Mouse (Mus musculus) right cerebral cortex, postnatal 36 days (tissue): ENCODE results near the gene Bud31.
"Not testable (repeated sequence)": the region's sequence is repeated elsewhere in the genome, so short reads cannot be mapped to it uniquely, and the experiment has no call there.

Experiments
- DNase-seq, 2 experiments: peaks; one replicate each; pipeline ENCODE4 v3.0.0; 2022; ENCODE audit warnings: low spot score in 2 of 2, mixed read lengths in 1 of 2

Gene Bud31

DNA sequence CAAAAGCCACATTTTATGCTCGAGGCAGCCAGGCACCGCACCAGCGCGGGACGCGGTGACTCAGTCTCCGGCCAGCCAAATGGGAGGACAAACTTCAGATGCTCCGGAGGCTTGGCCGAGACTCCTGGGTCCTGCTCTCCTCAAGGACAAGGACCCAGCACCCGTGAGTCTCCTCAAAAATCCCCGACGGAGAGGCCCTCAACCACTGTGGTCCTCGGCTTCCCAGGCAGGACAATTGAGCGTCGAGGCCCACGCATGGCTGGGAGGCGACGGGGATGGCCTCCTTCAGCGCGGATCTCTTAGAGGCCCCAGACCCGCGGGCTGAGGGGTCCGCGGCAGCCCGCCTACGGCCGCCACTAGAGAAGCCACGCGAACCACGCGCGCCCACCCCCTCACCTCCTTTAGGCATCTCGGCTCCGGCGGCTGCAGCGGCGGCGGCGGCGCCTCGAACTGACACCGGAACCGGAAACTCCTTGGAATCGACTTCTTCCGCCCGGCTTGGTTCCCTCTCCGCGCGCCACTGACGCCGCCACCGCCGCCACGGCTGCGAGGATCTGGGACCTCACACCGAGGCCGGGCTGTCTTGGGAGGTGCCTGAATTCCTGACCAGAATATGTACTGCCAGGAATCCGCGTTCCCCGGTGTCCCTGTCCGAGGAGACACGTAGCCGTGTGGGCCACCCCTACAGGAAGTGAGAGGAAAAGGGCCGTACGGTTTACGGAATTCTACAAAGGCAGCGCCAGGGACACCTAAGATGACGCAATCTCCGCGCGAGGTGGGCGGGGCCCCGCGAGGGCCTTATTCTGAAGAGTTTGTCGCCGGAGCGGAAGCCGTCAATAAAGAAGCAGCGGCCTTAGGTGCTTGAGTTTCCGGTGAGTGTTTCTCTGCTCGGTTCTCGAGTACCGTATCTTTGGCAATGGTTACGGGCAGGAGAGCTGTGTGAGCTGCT lies at the start of gene Bud31, which contains the start of gene Pdap1:
Bud31 (plus strand) TSS at position 792 of the 949 bp plus-strand sequence.
Pdap1 (minus strand) TSS at position 668 of the 949 bp plus-strand sequence.
- DNase-seq = peak; percentile 90 to 91

DNA sequence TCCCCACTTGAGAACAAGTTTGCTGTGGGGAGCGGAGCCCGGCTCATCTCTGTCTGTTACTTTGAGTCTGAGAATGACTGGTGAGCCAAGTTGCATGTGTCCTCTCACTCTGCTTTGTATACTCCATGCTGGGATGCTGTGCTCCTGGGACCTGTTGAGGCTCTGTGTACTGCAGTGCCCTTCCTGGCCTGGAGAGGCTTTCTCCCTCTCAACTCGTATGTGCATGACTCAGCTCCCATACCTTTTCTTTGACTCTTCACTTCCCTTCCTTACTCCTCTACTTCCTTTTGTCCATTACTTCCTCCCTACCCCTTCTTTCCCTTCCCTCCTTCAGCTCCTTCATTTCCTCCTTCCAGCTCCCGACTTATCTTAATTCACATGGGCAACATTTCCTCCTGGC lies 44.0 kb upstream of the Bud31 start:
- DNase-seq = no peak

GRCm38 (mm10) chr5:145098340-145098821 lies 41.8 kb upstream of the Bud31 start:
- no peak for DNase-seq

DNA sequence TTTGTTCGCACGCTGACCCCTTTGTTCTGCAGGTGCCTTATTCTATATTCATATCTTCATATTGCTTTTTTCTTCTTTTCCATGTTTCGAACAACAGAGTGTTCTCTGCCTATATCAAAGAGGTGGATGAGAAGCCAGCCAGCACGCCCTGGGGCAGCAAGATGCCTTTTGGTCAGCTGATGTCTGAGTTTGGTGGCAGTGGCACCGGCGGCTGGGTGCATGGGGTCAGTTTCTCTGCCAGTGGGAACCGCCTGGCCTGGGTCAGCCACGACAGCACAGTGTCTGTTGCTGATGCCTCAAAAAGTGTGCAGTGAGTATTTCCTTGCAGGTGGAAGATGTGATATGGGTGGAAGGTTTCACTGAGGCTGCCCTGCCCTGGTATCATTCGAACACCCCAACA lies 39.2 kb upstream of the Bud31 start:
- no peak for DNase-seq

- DNase-seq = not testable (repeated sequence)
These were observed 38.7 kb upstream of the Bud31 start for GRCm38 (mm10) chr5:145101451-145101850.

- no peak for DNase-seq
These were observed 37.5 kb upstream of the Bud31 start for GRCm38 (mm10) chr5:145102706-145103105.

DNA sequence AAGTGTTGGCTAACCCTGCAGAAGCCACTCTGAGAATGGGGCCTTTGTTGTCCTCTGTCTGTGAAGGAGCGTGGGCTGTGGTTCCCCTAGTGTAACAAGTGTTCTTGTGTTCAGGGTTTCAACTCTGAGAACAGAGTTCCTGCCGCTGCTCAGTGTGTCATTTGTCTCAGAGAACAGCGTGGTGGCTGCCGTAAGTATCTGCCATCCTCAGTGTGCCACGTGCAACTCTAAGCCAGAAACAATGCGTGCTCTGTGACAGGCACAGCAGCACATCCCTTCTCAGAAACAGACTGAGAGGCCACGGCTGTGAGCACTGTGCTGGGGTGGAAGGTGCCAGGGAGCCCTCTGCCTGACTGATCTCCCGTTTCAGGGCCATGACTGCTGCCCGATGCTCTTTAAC lies 35.8 kb upstream of the Bud31 start:
- no peak for DNase-seq

DNA sequence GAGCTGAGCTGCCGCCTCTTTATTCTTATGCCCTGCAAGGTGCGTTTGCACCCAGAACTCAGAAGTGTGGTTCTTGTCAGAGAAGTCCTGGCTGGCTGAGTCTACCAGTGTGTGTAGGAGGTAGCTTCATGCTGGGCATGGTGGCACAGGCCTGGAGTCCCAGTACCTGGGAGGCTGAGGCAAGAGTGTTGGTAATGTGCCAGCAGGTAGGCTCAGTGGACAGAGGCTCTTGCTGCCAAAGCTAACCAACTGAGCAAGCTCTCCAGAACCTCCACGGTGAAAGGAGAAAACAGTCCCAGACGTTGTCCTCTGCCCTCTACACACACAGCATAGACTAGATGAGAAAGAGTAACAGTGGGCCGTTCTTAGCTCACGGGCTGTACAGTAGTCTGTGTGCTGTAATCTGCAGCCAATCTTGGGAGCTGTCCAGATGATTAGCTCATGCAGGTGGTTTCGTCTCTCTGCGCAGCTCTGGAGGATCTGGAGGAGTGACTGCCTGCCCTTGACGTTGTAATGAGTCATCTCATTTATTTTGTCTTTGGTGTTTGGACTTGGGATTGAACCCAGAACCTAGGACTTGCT lies 34.4 kb upstream of the Bud31 start:
- no peak for DNase-seq

GRCm38 (mm10) chr5:145110401-145110800 lies 29.8 kb upstream of the Bud31 start:
- DNase-seq = no peak

GRCm38 (mm10) chr5:145112566-145112965 lies 27.6 kb upstream of the Bud31 start:
- DNase-seq = no peak

DNA sequence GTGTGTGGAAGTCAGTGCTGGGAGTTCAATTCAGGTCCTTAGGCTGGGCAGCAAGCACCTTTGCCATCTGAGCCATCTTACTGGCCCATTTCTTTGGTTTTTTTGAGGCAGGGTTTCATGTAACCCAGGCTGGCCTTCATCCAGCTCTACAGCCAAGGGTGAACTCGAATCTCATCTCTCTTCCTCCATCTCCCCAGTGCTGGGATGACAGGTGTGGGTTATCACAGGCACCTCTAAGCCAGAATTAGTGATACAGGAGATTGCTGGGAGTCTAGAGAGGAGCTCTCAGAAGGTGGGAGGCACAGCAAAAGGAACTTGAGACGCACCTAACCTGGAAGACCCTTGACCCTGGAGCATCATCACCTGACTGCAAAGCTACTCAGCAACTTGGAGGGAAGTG lies 26.7 kb upstream of the Bud31 start:
- DNase-seq = no peak

DNA sequence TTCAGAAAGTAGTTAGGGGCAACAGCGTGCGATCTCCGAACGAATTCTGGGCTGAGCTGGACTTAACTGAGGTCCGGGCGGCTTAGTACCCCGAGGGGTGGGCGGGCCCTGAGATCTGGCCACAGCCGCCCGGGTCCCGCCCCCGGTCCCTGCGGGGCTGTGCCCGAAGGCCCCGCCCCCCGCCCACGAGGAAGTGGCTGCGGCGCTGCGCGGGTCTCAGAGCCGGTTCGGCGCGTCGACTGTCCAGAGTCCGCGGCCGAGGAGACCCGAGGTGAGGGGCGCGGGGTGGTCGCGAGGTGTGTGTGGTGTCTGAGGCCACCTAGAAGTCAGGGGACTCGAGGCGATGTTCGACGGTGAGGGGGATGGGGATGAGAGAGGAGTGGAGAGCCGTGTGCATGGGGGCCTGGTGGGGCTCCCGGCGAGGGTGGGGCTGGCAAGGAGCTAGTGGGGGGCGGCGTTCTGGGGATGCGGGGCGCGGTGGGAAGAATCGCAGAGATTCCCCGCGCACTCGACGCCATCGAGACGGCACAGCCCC lies 26.0 kb upstream of the Bud31 start, which contains the start of gene Arpc1b:
Arpc1b (plus strand) TSS at position 145 of the 535 bp plus-strand sequence.
- no peak for DNase-seq

- DNase-seq = no peak
These were observed 25.3 kb upstream of the Bud31 start for GRCm38 (mm10) chr5:145114606-145115473.

- DNase-seq = no peak
These were observed 24.4 kb upstream of the Bud31 start for GRCm38 (mm10) chr5:145115736-145116135.

- no peak for DNase-seq
These were observed 23.8 kb upstream of the Bud31 start for GRCm38 (mm10) chr5:145116316-145116715.

DNA sequence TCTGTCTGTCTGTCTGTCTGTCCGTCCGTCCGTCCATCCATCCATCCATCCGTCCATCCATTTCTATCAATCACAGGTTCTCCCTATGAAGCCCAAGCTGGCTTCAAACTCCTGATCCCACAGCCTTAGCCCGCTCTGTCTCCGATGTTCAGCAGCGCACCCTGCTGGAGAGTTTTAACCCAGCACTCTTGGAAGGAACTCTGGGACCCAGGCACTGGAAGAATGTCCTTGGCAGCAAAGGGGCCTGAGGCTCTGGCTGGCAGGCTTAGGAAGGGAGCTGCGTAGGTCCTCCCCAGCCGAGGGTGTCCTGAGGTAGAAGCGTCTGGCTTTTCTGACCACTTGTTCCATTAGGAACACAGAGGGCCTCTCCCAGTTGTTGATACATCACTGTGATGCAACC lies 23.2 kb upstream of the Bud31 start:
- no peak for DNase-seq

GRCm38 (mm10) chr5:145118005-145118404 lies 22.2 kb upstream of the Bud31 start:
- no peak for DNase-seq

DNA sequence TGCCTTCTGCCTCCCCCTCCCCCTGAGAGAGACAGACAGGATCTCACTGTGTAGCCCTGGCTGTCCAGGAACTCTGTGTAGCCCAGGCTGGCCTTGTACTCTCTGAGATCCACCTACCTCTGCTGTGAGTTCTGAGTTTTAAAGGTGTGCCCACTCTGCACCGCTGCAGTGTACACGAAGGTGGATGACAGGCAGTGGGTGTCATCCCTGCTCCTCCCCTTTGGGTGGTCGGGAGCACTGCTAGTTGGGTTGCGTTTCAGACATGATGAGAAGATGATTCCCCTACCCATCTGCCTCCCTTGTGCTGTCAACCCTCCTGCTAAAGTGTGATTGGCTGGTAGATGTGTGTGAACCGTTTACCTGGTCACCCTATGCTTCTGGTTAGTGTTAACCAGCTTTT lies 21.7 kb upstream of the Bud31 start:
- DNase-seq = no peak

GRCm38 (mm10) chr5:145119385-145119784 lies 20.8 kb upstream of the Bud31 start:
- DNase-seq = no peak

DNA sequence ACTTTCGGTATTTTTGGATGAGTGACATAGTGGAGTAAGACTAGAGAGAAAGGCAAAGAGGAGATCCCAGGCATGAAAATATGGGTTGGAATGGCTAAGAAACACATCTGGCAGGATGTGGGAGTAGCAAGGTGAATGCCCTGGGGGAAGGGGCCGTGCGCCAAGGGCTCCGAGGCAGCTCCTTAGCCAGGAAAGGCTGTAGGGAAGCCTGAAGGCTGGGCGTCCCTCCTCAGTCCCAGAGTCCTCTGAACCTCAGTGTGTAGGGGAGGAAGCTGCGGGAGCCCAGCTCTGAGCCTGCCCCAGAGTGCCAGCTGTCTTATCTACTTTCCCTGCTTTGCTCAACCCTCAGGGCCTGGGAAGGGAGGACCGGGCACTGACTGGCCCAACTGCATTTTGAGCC lies 19.2 kb upstream of the Bud31 start:
- DNase-seq = no peak

- DNase-seq = no peak
These were observed 16.8 kb upstream of the Bud31 start for GRCm38 (mm10) chr5:145123396-145123795.

DNA sequence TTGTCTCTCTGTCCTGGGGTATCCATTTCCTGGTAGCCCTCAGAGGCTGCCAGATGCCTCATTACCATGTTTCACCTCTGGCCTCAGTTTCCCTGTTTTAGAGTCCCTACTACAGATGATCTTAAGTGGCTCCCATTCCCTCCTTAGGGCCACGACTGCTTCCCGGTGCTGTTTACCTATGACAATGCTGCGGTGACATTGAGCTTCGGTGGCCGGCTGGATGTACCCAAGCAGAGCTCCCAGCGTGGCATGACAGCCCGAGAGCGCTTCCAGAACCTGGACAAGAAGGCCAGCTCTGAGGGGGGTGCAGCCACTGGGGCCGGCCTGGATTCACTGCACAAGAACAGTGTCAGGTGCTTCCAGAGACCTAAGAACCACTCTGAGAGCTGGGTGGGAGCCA lies 13.6 kb upstream of the Bud31 start:
- DNase-seq = no peak
